Mouse (Mus musculus): ENCODE measurements around the gene Zbtb8b.

- TF ChIP-seq EP300 (IDR thresholded peaks at IDR 0.05; ENCODE audit: low read depth) (no peak), CTCF (IDR thresholded peaks at IDR 0.05; ENCODE audit: low read depth) (no peak)
Observed at GRCm38 (mm10) chr4:129460827-129461182, 20.2 kb upstream of the Zbtb8b start.

Data from liver, embryonic 14.5 days (tissue).